Mouse (Mus musculus) adrenal gland, adult 8-10 months (tissue): ENCODE measurements around the gene Grm7. TPM values are rescaled to one million over a fixed set of nuclear protein-coding genes. Genes with fewer than 3 reads are reported as not detected.

Source experiments
- DNase-seq: peaks from one replicate; pipeline ENCODE4 v3.0.0; 2022
- total RNA-seq, 4 experiments: library from RNA; stranded (reverse); gene quantifications; 2 replicates each; pipeline ENCODE4 v1.2.4; 2022

The Grm7 gene
- total RNA-seq, 4 experiments from 2014 or later, result 2.0 to 3.8 (median 2.7) TPM

GRCm38 (mm10) chr6:111039099-111039498 is 393.7 kb downstream of the Grm7 start:
- DNase-seq, result no peak

GRCm38 (mm10) chr6:111045896-111046295 is 400.5 kb downstream of the Grm7 start:
- DNase-seq, result no peak

GRCm38 (mm10) chr6:111049247-111049646 is 403.9 kb downstream of the Grm7 start:
- no peak for DNase-seq

- no peak for DNase-seq
Observed at GRCm38 (mm10) chr6:111054001-111054975, 408.9 kb downstream of the Grm7 start.

GRCm38 (mm10) chr6:111057798-111058197 is 412.4 kb downstream of the Grm7 start:
- DNase-seq, result no peak

GRCm38 (mm10) chr6:111060004-111060403 is 414.6 kb downstream of the Grm7 start:
- DNase-seq, result no peak

GRCm38 (mm10) chr6:111084569-111084968 is 439.2 kb downstream of the Grm7 start:
- no peak for DNase-seq

GRCm38 (mm10) chr6:111094818-111095217 is 449.4 kb downstream of the Grm7 start:
- no peak for DNase-seq

- no peak for DNase-seq
Observed at GRCm38 (mm10) chr6:111105485-111105884, 460.1 kb downstream of the Grm7 start.

GRCm38 (mm10) chr6:111161037-111161436 is 515.7 kb downstream of the Grm7 start:
- no peak for DNase-seq

GRCm38 (mm10) chr6:111195333-111195732 is 550.0 kb downstream of the Grm7 start:
- DNase-seq, result no peak

- DNase-seq, result no peak
Observed at GRCm38 (mm10) chr6:111221083-111221729, 575.8 kb downstream of the Grm7 start.

GRCm38 (mm10) chr6:111255215-111255614 is 609.8 kb downstream of the Grm7 start:
- DNase-seq, result no peak

GRCm38 (mm10) chr6:111256939-111257338 is 611.6 kb downstream of the Grm7 start:
- no peak for DNase-seq

- DNase-seq, result no peak
Observed at GRCm38 (mm10) chr6:111258256-111258655, 612.9 kb downstream of the Grm7 start.

- no peak for DNase-seq
Observed at GRCm38 (mm10) chr6:111261181-111261580, 615.8 kb downstream of the Grm7 start.

GRCm38 (mm10) chr6:111276657-111277056 is 631.3 kb downstream of the Grm7 start:
- no peak for DNase-seq

GRCm38 (mm10) chr6:111278516-111278915 is 633.1 kb downstream of the Grm7 start:
- no peak for DNase-seq

GRCm38 (mm10) chr6:111293505-111294001 is 648.2 kb downstream of the Grm7 start:
- no peak for DNase-seq

- DNase-seq, result no peak
Observed at GRCm38 (mm10) chr6:111303912-111304555, 658.7 kb downstream of the Grm7 start.

- DNase-seq, result no peak
Observed at GRCm38 (mm10) chr6:111361681-111362080, 716.3 kb downstream of the Grm7 start.

GRCm38 (mm10) chr6:111368111-111368510 is 722.7 kb downstream of the Grm7 start:
- no peak for DNase-seq

- no peak for DNase-seq
Observed at GRCm38 (mm10) chr6:111368551-111368950, 723.2 kb downstream of the Grm7 start.
